Mouse (Mus musculus) forebrain, embryonic 11.5 days (tissue): ENCODE results near the gene Rpl13. TPM values are rescaled to one million over a fixed set of nuclear protein-coding genes. Genes with fewer than 3 reads are reported as not detected.

ENCODE experiments used
- ATAC-seq: fragments of 200-750 bp; cut with Nextera tagmentation; replicated peaks from 2 replicates; pipeline ENCODE4 v1.8.0; 2017; ENCODE audit warnings: moderate TSS enrichment; ENCODE audit not compliant: low FRiP score
- DNase-seq: peaks from one replicate; pipeline ENCODE4 v3.0.0-alpha.2; 2017; ENCODE audit warnings: low spot score
- H3K27ac ChIP-seq: fragments of 300-500 bp; sonication (generic); 2 replicates; pipeline ENCODE4 v1.5.1; 2014; ENCODE audit warnings: low read depth, low read length
- H3K27me3 ChIP-seq: fragments of 300-500 bp; sonication (generic); 2 replicates; pipeline ENCODE4 v1.6.1; 2014; ENCODE audit warnings: mild to moderate bottlenecking, low read length, mixed read lengths; ENCODE audit not compliant: control insufficient read depth, insufficient read depth
- H3K36me3 ChIP-seq: fragments of 300-500 bp; sonication (generic); 2 replicates; pipeline ENCODE4 v1.6.1; 2014; ENCODE audit warnings: mild to moderate bottlenecking, low read length, moderate library complexity, mixed read lengths; ENCODE audit not compliant: control insufficient read depth, insufficient read depth
- H3K4me1 ChIP-seq: fragments of 300-500 bp; sonication (generic); replicated peaks from 2 replicates; pipeline ENCODE4 v1.6.1; 2014; ENCODE audit warnings: low read length, mixed read lengths; ENCODE audit not compliant: control insufficient read depth, insufficient read depth
- H3K4me2 ChIP-seq: fragments of 300-500 bp; sonication (generic); 2 replicates; pipeline ENCODE4 v1.6.1; 2014; ENCODE audit warnings: low read depth, mild to moderate bottlenecking, low read length, moderate library complexity, mixed read lengths; ENCODE audit not compliant: severe bottlenecking
- H3K4me3 ChIP-seq: fragments of 300-500 bp; sonication (generic); 2 replicates; pipeline ENCODE4 v1.5.1; 2014; ENCODE audit warnings: low read depth, low read length
- H3K9ac ChIP-seq: fragments of 300-500 bp; sonication (generic); 2 replicates; pipeline ENCODE4 v1.6.1; 2014; ENCODE audit warnings: low read length
- H3K9me3 ChIP-seq: fragments of 300-500 bp; sonication (generic); 2 replicates; pipeline ENCODE4 v1.6.1; 2016; ENCODE audit warnings: low read length, mixed read lengths; ENCODE audit not compliant: control insufficient read depth
- WGBS: fragments of 180-500 bp; shearing (Covaris S2); extraction: QIAGEN DNeasy Blood & Tissue Kit; methylation state at CpG from one replicate; pipeline ENCODE4 v1.1.7; 2014; 5-methylcytosine and 5-hydroxymethylcytosine counted together
- polyA plus RNA-seq: library from polyadenylated mRNA; unstranded; fragments of >200 nt; fragmentation: Nextera tagmentation; extraction: Ambion mirVana; gene quantifications from 2 replicates; pipeline ENCODE4 v1.2.1, GENCODE M21; 2014

The Rpl13 gene
- polyA plus RNA-seq, 1 experiment from 2014 or later, result 1,311 TPM

DNA sequence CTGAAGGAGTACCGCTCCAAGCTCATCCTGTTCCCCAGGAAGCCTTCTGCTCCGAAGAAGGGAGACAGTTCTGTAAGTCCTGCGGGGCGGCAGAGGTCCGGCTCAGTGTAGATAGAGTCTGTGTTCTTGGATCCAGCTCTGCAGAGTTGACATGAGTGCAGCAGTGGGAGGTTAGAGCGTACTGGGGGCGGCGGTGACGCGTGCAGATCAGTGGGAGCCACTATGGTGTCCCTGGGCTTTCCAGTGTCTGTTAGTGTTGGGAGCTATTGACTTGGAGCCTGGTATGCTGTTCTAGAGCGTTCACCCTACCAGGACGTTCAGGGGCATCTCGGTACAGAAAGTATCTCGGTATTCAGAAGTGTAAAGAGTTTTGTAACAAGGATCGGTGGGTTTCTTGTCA is 1.1 kb downstream of the Rpl13 start:
- Histone ChIP-seq H3K9me3 (no peaks in the 10 kb centered on the region), H3K27me3 (no peaks in the 10 kb centered on the region), H3K4me2 (peak overlapping the region; percentile 93), H3K4me3 (peak overlapping the region; percentile 85), H3K4me1 (peaks cover 8% of the 10 kb centered on the region; the same call in 1 of the 2 replicates), H3K27ac (peak overlapping the region; percentile 81; the same call in 1 of the 2 replicates), H3K9ac (peak overlapping the region; percentile 94), H3K36me3 (peaks cover 10% of the 10 kb centered on the region; the same call in 1 of the 2 replicates)
- WGBS, result 18% methylated on average over 15 of the region's 15 CpGs
- ATAC-seq (no peak), DNase-seq (no peak)

DNA sequence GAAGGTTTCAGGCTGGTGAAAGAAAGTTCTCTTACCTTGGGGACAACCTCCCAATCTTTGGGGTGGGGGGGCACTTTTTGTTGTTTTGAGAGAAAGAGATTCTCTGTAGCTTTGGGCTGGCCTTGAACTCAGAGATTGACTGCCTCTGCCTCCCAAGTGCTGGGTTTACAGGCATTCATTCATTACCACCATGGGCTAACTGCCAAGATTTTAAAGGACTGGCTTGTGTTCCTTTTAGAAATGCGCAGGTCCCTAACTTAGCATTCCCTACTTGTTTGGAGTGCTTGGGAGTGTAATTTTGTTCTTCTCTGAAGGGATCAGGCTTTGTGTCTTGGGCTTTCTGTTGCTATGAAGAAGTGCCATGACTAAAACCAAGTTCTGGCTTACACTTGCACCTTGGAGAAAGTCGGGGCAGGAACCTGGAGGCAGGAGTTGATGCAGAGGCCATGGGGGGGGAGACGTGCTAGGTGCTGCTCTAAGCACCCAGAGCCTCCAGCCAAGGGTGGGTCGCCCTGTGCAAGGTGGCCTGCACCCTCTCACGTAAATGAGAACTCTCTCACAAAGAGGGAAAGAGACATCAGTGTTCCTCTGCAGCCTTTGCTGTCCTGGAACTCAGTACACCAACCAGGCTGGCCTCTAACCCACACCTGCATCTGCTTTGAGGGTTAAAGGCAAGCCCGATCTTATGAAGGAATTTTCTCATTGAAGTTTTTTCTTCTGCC is 2.1 kb downstream of the Rpl13 start:
- Histone ChIP-seq H3K4me1 (peaks cover 8% of the 10 kb centered on the region; the same call in 1 of the 2 replicates), H3K9ac (peak overlapping the region; percentile 94; the same call in 1 of the 2 replicates), H3K27ac (no peak overlapping the region), H3K36me3 (peaks cover 10% of the 10 kb centered on the region; the same call in 1 of the 2 replicates), H3K4me3 (peak overlapping the region; percentile 85), H3K9me3 (no peaks in the 10 kb centered on the region), H3K27me3 (no peaks in the 10 kb centered on the region), H3K4me2 (no peak overlapping the region; the same call in 1 of the 2 replicates)
- no peak for DNase-seq
- ATAC-seq, result no peak
- 88% methylated on average over 6 of the region's 6 CpGs for WGBS

DNA sequence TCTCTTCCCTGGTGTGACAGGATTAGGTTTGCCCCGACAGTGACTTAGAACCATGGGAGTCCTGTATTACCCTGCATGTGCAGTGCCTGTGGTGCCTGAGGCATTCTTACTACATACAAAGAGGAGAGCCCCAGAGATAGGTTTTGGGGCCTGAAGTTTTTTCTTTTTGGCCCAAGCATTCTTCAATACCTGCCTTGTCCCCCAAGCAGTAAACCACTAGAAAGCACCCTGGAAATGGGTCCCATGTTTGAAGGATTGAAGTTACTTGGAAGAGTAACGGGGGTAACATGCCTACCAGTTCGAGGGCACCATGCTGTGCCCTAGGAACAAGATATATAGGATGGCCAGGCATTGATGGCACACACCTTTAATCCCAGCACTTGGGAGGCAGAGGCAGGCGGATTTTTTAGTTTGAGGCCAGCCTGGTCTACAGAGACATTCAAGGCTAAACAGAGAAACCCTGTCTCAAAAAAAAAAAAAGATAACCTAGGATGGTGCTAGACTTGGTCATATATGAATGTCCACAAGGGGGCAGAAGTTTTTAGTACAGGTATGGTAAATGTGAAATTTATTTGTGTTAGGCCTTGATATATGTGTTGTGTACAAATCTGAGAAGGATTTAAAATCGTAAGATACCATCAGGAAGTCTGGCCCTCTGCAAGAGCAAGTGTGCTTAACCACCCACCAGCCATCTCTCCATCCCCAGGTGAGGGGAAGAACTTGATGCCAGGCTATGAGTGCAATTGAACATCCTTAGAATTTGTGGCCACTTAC is 3.6 kb downstream of the Rpl13 start:
- DNase-seq (no peak), ATAC-seq (no peak)
- peaks cover 8% of the 10 kb centered on the region; the same call in 1 of the 2 replicates for H3K4me1 ChIP-seq
- no peaks in the 10 kb centered on the region for H3K9me3 ChIP-seq
- no peak overlapping the region for H3K27ac ChIP-seq
- no peak overlapping the region for H3K4me2 ChIP-seq
- no peak overlapping the region for H3K4me3 ChIP-seq
- peaks cover 10% of the 10 kb centered on the region; the same call in 1 of the 2 replicates for H3K36me3 ChIP-seq
- no peaks in the 10 kb centered on the region for H3K27me3 ChIP-seq
- WGBS, result 64% methylated on average over 5 of the region's 5 CpGs
- H3K9ac ChIP-seq, result no peak overlapping the region

DNA sequence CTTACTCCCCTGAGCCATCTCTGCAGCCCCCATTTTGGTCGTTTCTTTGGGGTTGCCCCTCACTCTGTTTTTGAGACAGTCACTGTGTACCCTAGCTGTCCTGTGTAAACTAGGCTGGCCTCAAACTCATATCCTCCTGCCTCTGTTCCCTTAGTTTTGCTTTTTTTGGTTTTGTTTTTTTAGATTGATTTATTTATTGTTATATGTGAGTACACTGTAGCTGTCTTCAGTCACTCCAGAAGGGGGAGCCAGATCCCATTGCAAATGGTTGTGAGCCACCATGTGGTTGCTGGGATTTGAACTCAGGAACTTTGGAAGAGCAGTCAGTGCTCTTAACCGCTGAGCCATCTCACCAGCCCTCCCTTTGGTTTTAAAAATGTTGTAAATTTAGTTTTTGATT is 4.4 kb downstream of the Rpl13 start:
- Histone ChIP-seq H3K4me2 (no peak overlapping the region), H3K36me3 (peaks cover 10% of the 10 kb centered on the region; the same call in 1 of the 2 replicates), H3K9ac (no peak overlapping the region), H3K4me3 (no peak overlapping the region), H3K9me3 (no peaks in the 10 kb centered on the region), H3K27me3 (no peaks in the 10 kb centered on the region), H3K27ac (no peak overlapping the region), H3K4me1 (peaks cover 7% of the 10 kb centered on the region; the same call in 1 of the 2 replicates)
- 41% methylated on average over 2 of the region's 2 CpGs for WGBS
- DNase-seq (no peak), ATAC-seq (no peak)

DNA sequence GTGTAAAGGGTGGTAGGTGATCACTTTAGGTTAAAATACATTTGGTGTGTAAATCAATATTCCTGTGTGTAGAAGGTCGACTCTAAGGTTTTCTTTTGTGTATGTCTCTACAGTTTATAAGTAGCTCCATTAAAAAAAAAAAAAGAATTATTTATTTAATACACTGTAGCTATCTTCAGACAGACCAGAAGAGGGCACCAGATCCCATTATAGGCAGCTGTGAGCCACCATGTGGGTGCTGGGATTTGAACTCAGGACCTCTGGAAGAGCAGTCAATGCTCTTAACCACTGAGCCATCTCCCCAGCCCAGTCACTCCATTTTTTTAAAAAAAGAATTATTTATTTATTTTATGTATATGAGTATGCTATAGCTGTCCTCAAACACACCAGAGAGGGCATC is 5.9 kb downstream of the Rpl13 start:
- peaks cover 5% of the 10 kb centered on the region; the same call in 1 of the 2 replicates for H3K4me1 ChIP-seq
- H3K27ac ChIP-seq, result no peak overlapping the region
- H3K27me3 ChIP-seq, result no peaks in the 10 kb centered on the region
- H3K4me2 ChIP-seq, result no peak overlapping the region
- H3K9me3 ChIP-seq, result no peaks in the 10 kb centered on the region
- no peak overlapping the region for H3K9ac ChIP-seq
- H3K4me3 ChIP-seq, result no peak overlapping the region
- H3K36me3 ChIP-seq, result peaks cover 10% of the 10 kb centered on the region; the same call in 1 of the 2 replicates
- 72% methylated on average over 1 of the region's 1 CpGs for WGBS
- ATAC-seq, result no peak
- no peak for DNase-seq

DNA sequence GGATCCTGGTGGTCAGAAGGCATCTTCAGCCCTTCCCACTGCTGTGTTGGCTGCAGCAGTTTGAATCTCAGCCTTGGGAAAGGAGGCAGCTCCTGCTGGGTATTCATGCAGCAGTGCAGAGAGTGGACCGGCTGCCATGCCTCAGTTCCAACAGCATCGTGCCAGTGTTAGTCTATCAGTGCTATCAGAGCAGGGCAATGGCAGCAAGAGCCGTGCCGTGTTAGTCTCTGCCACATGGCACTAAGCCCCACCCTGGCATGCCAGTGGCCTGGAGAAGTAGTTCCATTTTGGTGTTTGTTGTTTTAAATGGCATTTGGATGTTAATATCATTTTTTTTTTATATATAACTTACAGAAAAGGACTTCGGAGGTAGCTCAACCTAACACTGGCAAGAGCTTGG is 6.8 kb downstream of the Rpl13 start:
- H3K4me2 ChIP-seq, result no peak overlapping the region
- H3K9ac ChIP-seq, result no peak overlapping the region
- 87% methylated on average over 5 of the region's 5 CpGs for WGBS
- peaks cover under 1% of the 10 kb centered on the region; the same call in 1 of the 2 replicates for H3K4me1 ChIP-seq
- H3K9me3 ChIP-seq, result no peaks in the 10 kb centered on the region
- no peak for DNase-seq
- no peaks in the 10 kb centered on the region for H3K27me3 ChIP-seq
- peaks cover 8% of the 10 kb centered on the region; the same call in 1 of the 2 replicates for H3K36me3 ChIP-seq
- no peak for ATAC-seq
- H3K4me3 ChIP-seq, result no peak overlapping the region
- no peak overlapping the region for H3K27ac ChIP-seq

DNA sequence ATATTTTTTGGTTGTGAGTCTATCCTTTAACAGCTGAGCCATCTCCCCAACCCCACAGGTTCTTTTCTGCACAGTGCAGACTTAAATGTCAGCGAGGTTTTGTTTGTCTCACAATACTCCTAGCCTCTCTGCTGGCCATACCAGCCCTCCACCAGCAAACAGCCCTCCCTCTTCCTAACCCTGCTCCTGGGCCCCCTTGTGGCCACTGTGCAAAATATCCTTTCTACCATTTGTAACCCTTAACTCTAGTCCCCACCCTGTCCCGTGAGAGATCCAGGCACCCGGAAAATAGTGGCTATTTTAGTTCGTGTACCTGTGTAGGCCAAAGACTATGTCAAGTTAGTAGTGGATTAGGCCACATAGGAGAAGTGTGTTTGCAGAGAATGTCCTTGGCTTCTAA is 8.5 kb downstream of the Rpl13 start:
- peaks cover 1% of the 10 kb centered on the region for H3K27me3 ChIP-seq
- H3K27ac ChIP-seq, result no peak overlapping the region
- H3K4me1 ChIP-seq, result no peaks in the 10 kb centered on the region
- no peaks in the 10 kb centered on the region for H3K36me3 ChIP-seq
- ATAC-seq, result peak; percentile 55; the same call in 1 of the 2 replicates
- H3K4me2 ChIP-seq, result no peak overlapping the region
- H3K4me3 ChIP-seq, result no peak overlapping the region
- DNase-seq, result peak; percentile 82
- 23% methylated on average over 4 of the region's 4 CpGs for WGBS
- no peak overlapping the region for H3K9ac ChIP-seq
- H3K9me3 ChIP-seq, result no peaks in the 10 kb centered on the region

DNA sequence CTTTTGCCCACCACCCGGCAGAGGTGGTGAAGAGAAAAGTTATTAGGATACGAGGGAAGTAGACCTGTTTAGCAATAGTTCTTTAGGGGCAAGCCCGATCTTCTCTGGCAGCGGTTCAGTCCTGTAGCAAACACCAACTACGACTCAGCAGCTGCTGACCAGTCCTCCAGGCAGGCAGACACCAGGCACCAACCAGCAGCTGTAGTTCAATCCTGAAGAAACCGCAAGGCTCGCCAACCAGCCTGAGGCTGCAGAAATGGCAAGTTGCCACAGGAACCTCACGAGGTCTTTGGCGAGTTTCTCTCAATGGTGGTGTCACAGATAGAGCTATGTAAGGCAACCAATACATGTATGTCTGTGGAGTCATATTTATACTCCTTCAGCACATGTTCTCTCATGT is 10.7 kb downstream of the Rpl13 start:
- H3K4me2 ChIP-seq, result no peak overlapping the region
- no peak overlapping the region for H3K4me3 ChIP-seq
- WGBS, result 79% methylated on average over 9 of the region's 9 CpGs
- peaks cover 6% of the 10 kb centered on the region; the same call in 1 of the 2 replicates for H3K4me1 ChIP-seq
- H3K9me3 ChIP-seq, result no peaks in the 10 kb centered on the region
- no peaks in the 10 kb centered on the region for H3K36me3 ChIP-seq
- H3K27ac ChIP-seq, result no peak overlapping the region
- ATAC-seq, result no peak
- H3K9ac ChIP-seq, result no peak overlapping the region
- no peak for DNase-seq
- peaks cover 24% of the 10 kb centered on the region for H3K27me3 ChIP-seq
